Mouse (Mus musculus): Measurements from ENCODE around the gene Dhx16. TPM values are rescaled to one million over a fixed set of nuclear protein-coding genes. Genes with fewer than 3 reads are reported as not detected.
"Not testable (repeated sequence)": the region's sequence is repeated elsewhere in the genome, so short reads cannot be mapped to it uniquely, and the experiment has no call there.

The Dhx16 gene
- polyA plus RNA-seq, 1 experiment from 2014 or later, result 43.6 TPM

DNA sequence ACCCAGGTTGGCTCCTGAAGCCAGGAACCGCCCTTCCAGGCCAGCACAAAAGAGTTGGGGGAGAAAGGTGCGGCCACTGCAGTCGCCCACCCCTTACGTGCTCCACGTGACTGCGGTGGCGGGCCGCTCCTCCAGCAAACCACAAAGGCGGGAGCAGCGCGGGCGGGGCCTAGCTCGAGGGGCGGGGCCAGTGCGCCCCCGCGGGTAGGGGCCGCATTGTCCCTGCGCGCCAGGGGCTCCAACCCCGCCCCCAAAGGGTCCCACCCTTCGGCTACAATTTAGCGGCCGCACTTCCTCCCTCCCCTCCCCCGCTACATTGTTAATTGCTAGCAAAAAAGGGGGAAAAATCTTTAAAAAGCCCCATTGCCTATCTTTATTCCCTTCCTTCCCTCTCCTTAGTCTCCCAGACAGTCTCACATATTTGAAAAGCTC lies 42.6 kb upstream of the Dhx16 start:
- WGBS, result 1% methylated on average over 25 of the region's 25 CpGs
- DNase-seq (ENCODE audit: low spot score, missing footprints), result peak; percentile 99
- no peaks in the 10 kb centered on the region for H3K27me3 ChIP-seq (ENCODE audit: control insufficient read depth, insufficient read depth, low read length)
- H3K9ac ChIP-seq (ENCODE audit: low read length), result peak overlapping the region; percentile 94
- H3K27ac ChIP-seq (ENCODE audit: low read depth, low read length), result peak overlapping the region; percentile 94
- H3K9me3 ChIP-seq (ENCODE audit: control insufficient read depth, low read length), result no peaks in the 10 kb centered on the region
- peak; percentile 54 for ATAC-seq (ENCODE audit: low FRiP score)
- H3K4me2 ChIP-seq, result peak overlapping the region; percentile 92
- H3K4me1 ChIP-seq (ENCODE audit: control insufficient read depth, insufficient read depth, low read length), result peaks cover 25% of the 10 kb centered on the region
- H3K36me3 ChIP-seq (ENCODE audit: control insufficient read depth, insufficient read depth, low read length), result peaks cover 31% of the 10 kb centered on the region
- H3K4me3 ChIP-seq (ENCODE audit: low read depth, low read length), result peak overlapping the region; percentile 96

DNA sequence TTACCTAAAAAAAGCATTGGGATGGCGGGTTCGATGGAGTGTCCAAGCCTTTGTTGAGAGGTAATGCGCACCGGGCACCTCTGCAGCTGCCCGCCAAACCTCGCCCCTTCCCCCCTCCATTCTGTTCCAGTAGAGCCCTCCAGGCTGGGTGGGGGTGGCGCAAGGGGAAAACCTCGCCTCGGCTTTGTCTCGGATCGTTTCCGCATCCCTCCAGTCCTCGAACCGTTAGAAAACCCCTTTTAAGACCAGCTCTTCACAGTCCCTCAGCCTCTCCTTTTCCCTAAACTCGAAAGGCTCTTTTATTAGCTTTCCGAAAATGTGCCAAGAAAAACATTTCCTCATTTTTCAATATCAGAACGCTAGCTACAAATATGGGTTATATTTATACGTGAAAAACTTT lies 42.1 kb upstream of the Dhx16 start:
- Histone ChIP-seq H3K9me3 (ENCODE audit: control insufficient read depth, low read length) (no peaks in the 10 kb centered on the region), H3K4me3 (ENCODE audit: low read depth, low read length) (peak overlapping the region; percentile 96), H3K27me3 (ENCODE audit: control insufficient read depth, insufficient read depth, low read length) (no peaks in the 10 kb centered on the region), H3K36me3 (ENCODE audit: control insufficient read depth, insufficient read depth, low read length) (peaks cover 31% of the 10 kb centered on the region), H3K4me2 (peak overlapping the region; percentile 92), H3K4me1 (ENCODE audit: control insufficient read depth, insufficient read depth, low read length) (peaks cover 28% of the 10 kb centered on the region), H3K27ac (ENCODE audit: low read depth, low read length) (peak overlapping the region; percentile 94), H3K9ac (ENCODE audit: low read length) (peak overlapping the region; percentile 94)
- ATAC-seq (ENCODE audit: low FRiP score) (no peak), DNase-seq (ENCODE audit: low spot score, missing footprints) (peak; percentile 97)
- WGBS, result under 1% methylated on average over 18 of the region's 18 CpGs

DNA sequence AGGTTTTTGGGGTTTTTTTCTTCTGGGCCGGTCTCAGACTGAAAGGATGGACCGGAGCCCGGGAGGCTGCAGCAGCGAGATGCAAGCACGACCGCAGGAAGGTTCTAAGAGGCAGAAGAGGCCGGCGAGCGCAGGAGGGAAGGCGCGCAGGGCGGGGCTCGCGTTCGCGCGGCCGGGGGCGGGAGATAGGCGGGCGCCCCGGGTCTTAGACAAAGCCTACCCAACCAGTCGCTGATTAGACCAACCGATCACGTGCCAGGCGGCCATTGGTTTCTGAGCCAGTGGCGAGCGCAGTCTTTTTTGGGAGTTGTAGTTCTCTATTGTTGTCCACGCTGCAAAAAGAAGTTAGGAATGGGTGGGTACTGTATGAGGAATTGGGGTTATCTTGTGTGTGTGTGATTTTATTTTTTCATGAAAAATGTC lies 41.5 kb upstream of the Dhx16 start, which contains the start of gene Tubb5:
Tubb5 (minus strand) TSS at position 185 of the 423 bp plus-strand sequence.
- Histone ChIP-seq H3K4me1 (ENCODE audit: control insufficient read depth, insufficient read depth, low read length) (peaks cover 26% of the 10 kb centered on the region), H3K4me2 (peak within 1 kb of the TSS; percentile 92), H3K36me3 (ENCODE audit: control insufficient read depth, insufficient read depth, low read length) (peaks cover 31% of the 10 kb centered on the region), H3K9ac (ENCODE audit: low read length) (peak within 1 kb of the TSS; percentile 94), H3K4me3 (ENCODE audit: low read depth, low read length) (peak within 1 kb of the TSS; percentile 96), H3K9me3 (ENCODE audit: control insufficient read depth, low read length) (no peaks in the 10 kb centered on the region), H3K27me3 (ENCODE audit: control insufficient read depth, insufficient read depth, low read length) (no peaks in the 10 kb centered on the region), H3K27ac (ENCODE audit: low read depth, low read length) (peak within 1 kb of the TSS; percentile 94)
- WGBS, result 1% methylated on average over 29 of the region's 29 CpGs
- ATAC-seq (ENCODE audit: low FRiP score), result peak; percentile 78
- peak; percentile 98 for DNase-seq (ENCODE audit: low spot score, missing footprints)

DNA sequence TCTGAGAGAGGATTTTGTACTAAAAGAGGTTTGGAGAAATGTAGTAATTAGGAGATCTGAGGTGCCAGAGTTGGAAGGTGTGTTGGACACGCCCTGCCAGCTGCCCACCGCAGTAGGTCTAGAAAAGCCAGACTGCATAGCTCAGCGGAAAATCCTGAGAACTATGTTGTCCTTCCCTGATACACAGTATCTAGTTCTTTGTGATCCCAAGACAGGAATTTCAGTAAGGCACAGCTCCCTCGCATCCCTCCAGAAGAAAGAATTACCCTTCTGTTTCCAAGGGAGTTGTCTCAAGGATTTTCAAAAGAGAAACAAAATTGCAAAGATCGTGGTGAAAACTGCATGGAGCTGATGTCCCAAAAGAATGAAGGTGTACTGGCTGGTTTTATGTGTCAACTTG lies 41.0 kb upstream of the Dhx16 start:
- ATAC-seq (ENCODE audit: low FRiP score) (no peak), DNase-seq (ENCODE audit: low spot score, missing footprints) (no peak)
- no peaks in the 10 kb centered on the region for H3K27me3 ChIP-seq (ENCODE audit: control insufficient read depth, insufficient read depth, low read length)
- H3K9me3 ChIP-seq (ENCODE audit: control insufficient read depth, low read length), result no peaks in the 10 kb centered on the region
- H3K9ac ChIP-seq (ENCODE audit: low read length), result peak overlapping the region; percentile 94
- H3K36me3 ChIP-seq (ENCODE audit: control insufficient read depth, insufficient read depth, low read length), result peaks cover 29% of the 10 kb centered on the region
- H3K27ac ChIP-seq (ENCODE audit: low read depth, low read length), result peak overlapping the region; percentile 94
- peak overlapping the region; percentile 96 for H3K4me3 ChIP-seq (ENCODE audit: low read depth, low read length)
- peak overlapping the region; percentile 71 for H3K4me2 ChIP-seq
- under 1% methylated on average over 5 of the region's 5 CpGs for WGBS
- H3K4me1 ChIP-seq (ENCODE audit: control insufficient read depth, insufficient read depth, low read length), result peaks cover 25% of the 10 kb centered on the region

DNA sequence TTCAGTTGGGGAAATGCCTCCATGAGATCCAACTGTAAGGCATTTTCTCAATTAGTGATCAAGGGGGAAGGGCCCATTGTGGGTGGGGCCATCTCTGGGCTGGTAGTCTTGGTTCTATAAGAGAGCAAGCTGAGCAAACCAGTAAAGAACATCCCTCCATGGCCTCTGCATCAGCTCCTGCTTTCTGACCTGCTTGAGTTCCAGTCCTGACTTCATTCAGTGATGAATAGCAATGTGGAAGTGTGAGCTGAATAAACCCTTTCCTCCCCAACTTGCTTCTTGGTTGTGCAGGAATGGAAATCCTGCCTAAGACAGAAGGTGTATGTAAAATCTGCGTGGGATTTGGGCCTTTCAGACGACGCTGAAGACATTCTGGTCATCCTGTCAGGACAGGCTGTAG lies 40.6 kb upstream of the Dhx16 start:
- not testable (repeated sequence) for H3K9me3 ChIP-seq (ENCODE audit: control insufficient read depth, low read length); H3K27me3 ChIP-seq (ENCODE audit: control insufficient read depth, insufficient read depth, low read length); ATAC-seq (ENCODE audit: low FRiP score)
- Histone ChIP-seq H3K4me3 (ENCODE audit: low read depth, low read length) (peak overlapping the region; percentile 96), H3K4me2 (peak overlapping the region; percentile 71), H3K4me1 (ENCODE audit: control insufficient read depth, insufficient read depth, low read length) (peaks cover 25% of the 10 kb centered on the region), H3K9ac (ENCODE audit: low read length) (peak overlapping the region; percentile 94), H3K36me3 (ENCODE audit: control insufficient read depth, insufficient read depth, low read length) (peaks cover 26% of the 10 kb centered on the region), H3K27ac (ENCODE audit: low read depth, low read length) (peak overlapping the region; percentile 94; the same call in 1 of the 2 replicates)
- peak; percentile 56 for DNase-seq (ENCODE audit: low spot score, missing footprints)
- 58% methylated on average over 3 of the region's 3 CpGs for WGBS

DNA sequence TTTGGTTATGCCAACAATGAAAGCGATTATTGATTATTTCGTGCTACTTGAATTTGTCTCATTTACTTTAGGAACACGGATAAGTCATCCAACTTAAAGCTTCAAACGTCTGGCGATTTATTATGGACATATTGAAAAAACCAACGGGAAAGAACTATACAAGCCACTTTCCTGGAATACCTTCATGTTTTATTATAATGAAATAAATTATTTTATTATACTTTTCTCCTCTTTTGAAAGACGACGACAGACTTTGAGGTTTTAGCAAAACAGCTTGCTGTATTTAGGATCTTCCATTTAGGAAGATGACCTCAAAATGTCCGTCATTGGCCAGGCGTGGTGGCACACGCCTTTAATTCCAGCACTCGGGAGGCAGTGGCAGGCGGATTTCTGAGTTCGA lies 39.1 kb upstream of the Dhx16 start:
- 59% methylated on average over 14 of the region's 14 CpGs for WGBS
- no peaks in the 10 kb centered on the region for H3K27me3 ChIP-seq (ENCODE audit: control insufficient read depth, insufficient read depth, low read length)

GRCm38 (mm10) chr17:35841076-35841950 lies 38.3 kb upstream of the Dhx16 start, which contains the start of gene Mdc1:
Gene Mdc1, plus strand, starts transcription at chr17:35841515.
- Histone ChIP-seq H3K9ac (ENCODE audit: low read length) (peak within 1 kb of the TSS; percentile 78), H3K27ac (ENCODE audit: low read depth, low read length) (peak within 1 kb of the TSS; percentile 40; the same call in 1 of the 2 replicates), H3K4me2 (peak within 1 kb of the TSS; percentile 63), H3K9me3 (ENCODE audit: control insufficient read depth, low read length) (no peaks in the 10 kb centered on the region), H3K36me3 (ENCODE audit: control insufficient read depth, insufficient read depth, low read length) (peaks cover 8% of the 10 kb centered on the region; the same call in 1 of the 2 replicates), H3K27me3 (ENCODE audit: control insufficient read depth, insufficient read depth, low read length) (no peaks in the 10 kb centered on the region), H3K4me3 (ENCODE audit: low read depth, low read length) (peak within 1 kb of the TSS; percentile 62), H3K4me1 (ENCODE audit: control insufficient read depth, insufficient read depth, low read length) (peaks cover 8% of the 10 kb centered on the region)
- ATAC-seq (ENCODE audit: low FRiP score), result peak; percentile 90
- peak; percentile 100 for DNase-seq (ENCODE audit: low spot score, missing footprints)
- under 1% methylated on average over 59 of the region's 59 CpGs for WGBS

More for the DNA sequence above, 39.1 kb upstream of the Dhx16 start:
- no peak overlapping the region for H3K27ac ChIP-seq (ENCODE audit: low read depth, low read length)
- H3K9ac ChIP-seq (ENCODE audit: low read length), result peak overlapping the region; percentile 49
- DNase-seq (ENCODE audit: low spot score, missing footprints) (peak; percentile 82), ATAC-seq (ENCODE audit: low FRiP score) (no peak)
- peaks cover 15% of the 10 kb centered on the region for H3K36me3 ChIP-seq (ENCODE audit: control insufficient read depth, insufficient read depth, low read length)
- peaks cover 15% of the 10 kb centered on the region for H3K4me1 ChIP-seq (ENCODE audit: control insufficient read depth, insufficient read depth, low read length)
- H3K4me2 ChIP-seq, result peak overlapping the region; percentile 35; the same call in 1 of the 2 replicates
- no peaks in the 10 kb centered on the region for H3K9me3 ChIP-seq (ENCODE audit: control insufficient read depth, low read length)
- peak overlapping the region; percentile 62; the same call in 1 of the 2 replicates for H3K4me3 ChIP-seq (ENCODE audit: low read depth, low read length)

DNA sequence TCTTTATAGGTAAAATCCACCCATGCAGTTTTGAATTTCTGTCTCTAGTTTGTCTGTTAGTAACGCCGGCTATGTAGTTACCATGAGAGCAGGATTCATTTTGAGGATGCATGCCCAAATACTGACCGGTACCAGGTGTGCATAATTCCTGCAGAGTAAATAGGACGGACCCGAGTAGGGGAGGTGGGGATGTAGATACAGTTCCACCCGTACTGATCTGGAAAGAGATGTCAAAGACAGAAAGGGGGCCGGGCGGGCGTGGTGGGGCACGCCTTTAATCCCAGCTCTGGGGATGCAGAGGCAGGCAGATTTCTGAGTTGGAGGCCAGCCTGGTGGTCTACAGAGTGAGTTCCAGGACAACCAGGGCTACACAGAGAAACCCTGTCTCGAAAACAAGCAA lies 37.6 kb upstream of the Dhx16 start:
- Histone ChIP-seq H3K36me3 (ENCODE audit: control insufficient read depth, insufficient read depth, low read length) (peaks cover 8% of the 10 kb centered on the region), H3K4me1 (ENCODE audit: control insufficient read depth, insufficient read depth, low read length) (peaks cover 8% of the 10 kb centered on the region), H3K9ac (ENCODE audit: low read length) (peak overlapping the region; percentile 78), H3K27me3 (ENCODE audit: control insufficient read depth, insufficient read depth, low read length) (no peaks in the 10 kb centered on the region), H3K27ac (ENCODE audit: low read depth, low read length) (peak overlapping the region; percentile 40; the same call in 1 of the 2 replicates), H3K4me3 (ENCODE audit: low read depth, low read length) (peak overlapping the region; percentile 62), H3K4me2 (peak overlapping the region; percentile 63), H3K9me3 (ENCODE audit: control insufficient read depth, low read length) (no peaks in the 10 kb centered on the region)
- no peak for ATAC-seq (ENCODE audit: low FRiP score)
- 24% methylated on average over 11 of the region's 11 CpGs for whole genome bisulfite sequencing
- no peak for DNase-seq (ENCODE audit: low spot score, missing footprints)

DNA sequence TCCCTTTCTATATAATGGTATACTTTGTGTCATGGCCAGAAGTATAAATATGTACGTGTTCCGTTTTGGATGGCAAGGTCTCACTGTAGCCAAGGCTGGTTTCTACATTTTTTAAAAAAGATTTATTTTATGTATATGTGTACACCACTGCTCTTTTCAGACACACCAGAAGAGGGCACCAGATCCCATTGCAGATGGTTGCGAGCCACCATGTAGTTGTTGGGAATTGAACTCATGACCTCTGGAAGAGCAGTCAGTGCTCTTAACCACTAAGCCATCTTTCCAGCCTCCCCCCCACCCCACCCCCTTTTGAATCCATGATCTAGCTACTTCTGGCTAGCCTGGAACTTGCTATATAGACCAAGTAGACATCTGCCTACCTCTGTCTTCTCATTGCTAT lies 36.1 kb upstream of the Dhx16 start:
- WGBS, result 87% methylated on average over 3 of the region's 3 CpGs
- Histone ChIP-seq H3K27me3 (ENCODE audit: control insufficient read depth, insufficient read depth, low read length) (no peaks in the 10 kb centered on the region), H3K27ac (ENCODE audit: low read depth, low read length) (no peak overlapping the region), H3K36me3 (ENCODE audit: control insufficient read depth, insufficient read depth, low read length) (peaks cover 15% of the 10 kb centered on the region), H3K9me3 (ENCODE audit: control insufficient read depth, low read length) (no peaks in the 10 kb centered on the region), H3K4me3 (ENCODE audit: low read depth, low read length) (no peak overlapping the region), H3K4me2 (no peak overlapping the region), H3K9ac (ENCODE audit: low read length) (no peak overlapping the region), H3K4me1 (ENCODE audit: control insufficient read depth, insufficient read depth, low read length) (peaks cover 7% of the 10 kb centered on the region)
- DNase-seq (ENCODE audit: low spot score, missing footprints), result peak; percentile 73
- ATAC-seq (ENCODE audit: low FRiP score), result no peak

Measured in midbrain, embryonic 11.5 days (tissue).